Mouse (Mus musculus): Measurements from ENCODE around the gene Scarf1.

Gene Scarf1

GRCm38 (mm10) chr11:75511213-75511612 lies 2.1 kb upstream of the Scarf1 start:
- peak; percentile 81 for DNase-seq (ENCODE audit: low read depth, low spot score)

- no peak for DNase-seq (ENCODE audit: low read depth, low spot score)
Measured at GRCm38 (mm10) chr11:75512301-75513018, 880 bp upstream of the Scarf1 start.

- DNase-seq (ENCODE audit: low read depth, low spot score) = no peak
Measured at GRCm38 (mm10) chr11:75515186-75515585, 1.8 kb downstream of the Scarf1 start.

- no peak for DNase-seq (ENCODE audit: low read depth, low spot score)
Measured at GRCm38 (mm10) chr11:75519834-75520633, 6.7 kb downstream of the Scarf1 start.

GRCm38 (mm10) chr11:75521609-75522008 lies 8.3 kb downstream of the Scarf1 start:
- DNase-seq (ENCODE audit: low read depth, low spot score) = no peak

- DNase-seq (ENCODE audit: low read depth, low spot score) = no peak
Measured at GRCm38 (mm10) chr11:75522793-75523192, 9.5 kb downstream of the Scarf1 start.

- DNase-seq (ENCODE audit: low read depth, low spot score) = no peak
Measured at GRCm38 (mm10) chr11:75525531-75526125, 12.3 kb downstream of the Scarf1 start.

- DNase-seq (ENCODE audit: low read depth, low spot score) = no peak
Measured at GRCm38 (mm10) chr11:75526943-75527342, 13.6 kb downstream of the Scarf1 start.

- no peak for DNase-seq (ENCODE audit: low read depth, low spot score)
Measured at GRCm38 (mm10) chr11:75529771-75530170, 16.4 kb downstream of the Scarf1 start.

GRCm38 (mm10) chr11:75530325-75530724 lies 17.0 kb downstream of the Scarf1 start:
- DNase-seq (ENCODE audit: low read depth, low spot score) = peak; percentile 78

- no peak for DNase-seq (ENCODE audit: low read depth, low spot score)
Measured at GRCm38 (mm10) chr11:75530845-75531373, 17.6 kb downstream of the Scarf1 start.

- peak; percentile 93 for DNase-seq (ENCODE audit: low read depth, low spot score)
Measured at GRCm38 (mm10) chr11:75531469-75532242, 18.3 kb downstream of the Scarf1 start, which contains the start of gene Slc43a2. Gene Slc43a2, plus strand, starts transcription at chr11:75531694.

GRCm38 (mm10) chr11:75532340-75533277 lies 19.3 kb downstream of the Scarf1 start:
- DNase-seq (ENCODE audit: low read depth, low spot score) = peak; percentile 61

- DNase-seq (ENCODE audit: low read depth, low spot score) = no peak
Measured at GRCm38 (mm10) chr11:75533314-75534015, 20.1 kb downstream of the Scarf1 start.

GRCm38 (mm10) chr11:75534286-75535033 lies 21.1 kb downstream of the Scarf1 start:
- DNase-seq (ENCODE audit: low read depth, low spot score) = no peak

- no peak for DNase-seq (ENCODE audit: low read depth, low spot score)
Measured at GRCm38 (mm10) chr11:75535106-75535795, 21.9 kb downstream of the Scarf1 start.

GRCm38 (mm10) chr11:75536255-75537024 lies 23.1 kb downstream of the Scarf1 start:
- DNase-seq (ENCODE audit: low read depth, low spot score) = no peak

GRCm38 (mm10) chr11:75537025-75537414 lies 23.7 kb downstream of the Scarf1 start:
- no peak for DNase-seq (ENCODE audit: low read depth, low spot score)
